Mouse (Mus musculus): ENCODE results near the gene Immp2l.

- TF ChIP-seq GATA1 (IDR thresholded peaks at IDR 0.05; ENCODE audit: borderline replicate concordance, low read length) (no peak), FLI1 (IDR thresholded peaks at IDR 0.05; ENCODE audit: low read length) (no peak)
Observed at GRCm38 (mm10) chr12:41575221-41575620, 551.3 kb downstream of the Immp2l start.
